In the genomic region with DNA sequence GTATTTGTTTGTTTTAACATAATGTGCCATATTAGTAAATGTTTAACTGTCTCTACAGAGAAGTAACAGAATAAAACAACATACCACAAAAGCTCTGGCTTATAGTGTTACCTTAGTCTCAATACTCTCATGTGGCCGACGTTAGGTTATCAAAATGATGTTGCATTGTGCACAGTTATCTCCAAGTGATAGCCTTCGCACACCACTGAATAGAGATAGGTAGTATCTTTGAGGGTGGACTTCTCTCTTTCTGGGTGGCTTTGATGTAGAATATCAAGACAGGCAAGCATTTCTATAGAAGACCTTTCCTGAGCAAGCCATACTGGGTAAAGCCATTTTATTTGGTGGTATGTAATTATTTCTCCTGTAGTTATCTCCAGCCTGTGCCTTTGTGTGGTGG, we compare ENCODE assay signal across 19 mouse cellular contexts.
"Had no signal": no experiment of that assay in that cellular context is flagged by ENCODE, and none has a peak within 500 bp of the region (broad histone marks: within the 10 kb centered on the region; RNA-seq: fewer than 3 reads in every experiment).

No protein-coding gene starts in this region.

- H3K9ac ChIP-seq: lung, embryonic 14.5 days; midbrain, embryonic 12.5 days; neural tube, embryonic 13.5 days; neural tube, embryonic 15.5 days had no signal

- H3K27me3 ChIP-seq: midbrain, embryonic 12.5 days; neural tube, embryonic 13.5 days; neural tube, embryonic 15.5 days had no signal

- H3K27ac ChIP-seq: midbrain, embryonic 10.5 days; midbrain, embryonic 12.5 days; neural tube, embryonic 13.5 days; neural tube, embryonic 15.5 days had no signal

- H3K4me3 ChIP-seq: midbrain, embryonic 10.5 days; midbrain, embryonic 12.5 days; myocyte; neural tube, embryonic 13.5 days; neural tube, embryonic 15.5 days had no signal

- H3K4me1 ChIP-seq: midbrain, embryonic 10.5 days; midbrain, embryonic 12.5 days; neural tube, embryonic 13.5 days; neural tube, embryonic 15.5 days had no signal

- DNase-seq: lung, adult 18-20 months; lung, embryonic 14.5 days; lung, postnatal 10 days; lung, postnatal 4 days; midbrain, embryonic 14.5 days; retina, postnatal 1 day; right cerebral cortex, adult 18-20 months; right cerebral cortex, postnatal 25 days; right cerebral cortex, postnatal 4 days; spleen, adult 18-20 months; thymus, adult 18-20 months; thymus, postnatal 14 days; thymus, postnatal 36 days had no signal

- H3K4me2 ChIP-seq: lung, embryonic 14.5 days; midbrain, embryonic 12.5 days; neural tube, embryonic 13.5 days; neural tube, embryonic 15.5 days had no signal

- H3K9me3 ChIP-seq: midbrain, embryonic 10.5 days; midbrain, embryonic 12.5 days; neural tube, embryonic 13.5 days; neural tube, embryonic 15.5 days had no signal

- ATAC-seq: midbrain, embryonic 16.5 days had no signal

- H3K36me3 ChIP-seq: midbrain, embryonic 10.5 days; midbrain, embryonic 12.5 days; neural tube, embryonic 13.5 days; neural tube, embryonic 15.5 days had no signal
